Mouse (Mus musculus) heart, adult 2 months (tissue): Measurements from ENCODE around the gene Pcsk7.

ENCODE experiments used
- CTCF ChIP-seq: fragments of 200-600 bp; IDR thresholded peaks from 2 replicates; pipeline ENCODE4 v1.8.1; 2022; ENCODE audit warnings: antibody characterized with exemption, mild to moderate bottlenecking, moderate library complexity
- EP300 ChIP-seq: fragments of 200-500 bp; IDR thresholded peaks from 2 replicates; pipeline ENCODE4 v1.6.1; 2011; ENCODE audit warnings: low read depth, low read length, control low read depth; ENCODE audit not compliant: insufficient read depth
- POLR2A ChIP-seq: fragments of 200-500 bp; IDR thresholded peaks from 2 replicates; pipeline ENCODE4 v1.6.1; 2011; ENCODE audit warnings: mild to moderate bottlenecking, low read depth, low read length, control low read depth; ENCODE audit not compliant: insufficient read depth

DNA sequence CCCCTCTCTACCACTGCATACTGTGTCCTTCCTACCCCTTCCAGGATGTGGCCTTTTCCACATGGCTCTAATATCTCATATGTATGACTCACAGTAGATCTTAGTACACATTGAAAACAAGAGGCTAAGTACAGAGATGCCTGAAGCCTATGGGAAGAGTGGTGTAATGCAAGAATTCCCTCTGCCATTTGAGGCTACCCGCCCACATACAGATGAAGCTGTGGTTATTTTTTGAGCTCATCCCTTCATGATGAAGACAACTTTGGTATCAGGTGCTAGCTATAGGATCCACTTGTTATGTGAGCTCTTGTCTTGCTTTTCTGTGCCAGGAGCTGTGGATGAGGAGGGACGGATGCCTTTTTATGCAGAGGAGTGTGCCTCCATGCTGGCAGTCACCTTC, 9.4 kb downstream of the Pcsk7 start:
- no peak for TF ChIP-seq POLR2A
- no peak for TF ChIP-seq EP300
- TF ChIP-seq CTCF, result no peak
